Mouse (Mus musculus) 3T3-L1 (cell line): ENCODE data around the gene Alg11.

Experiments used
- DNase-seq: peaks from one replicate; pipeline ENCODE4 v3.0.0-alpha.2; 2015; ENCODE audit warnings: low read depth, low spot score

Alg11 gene

DNA sequence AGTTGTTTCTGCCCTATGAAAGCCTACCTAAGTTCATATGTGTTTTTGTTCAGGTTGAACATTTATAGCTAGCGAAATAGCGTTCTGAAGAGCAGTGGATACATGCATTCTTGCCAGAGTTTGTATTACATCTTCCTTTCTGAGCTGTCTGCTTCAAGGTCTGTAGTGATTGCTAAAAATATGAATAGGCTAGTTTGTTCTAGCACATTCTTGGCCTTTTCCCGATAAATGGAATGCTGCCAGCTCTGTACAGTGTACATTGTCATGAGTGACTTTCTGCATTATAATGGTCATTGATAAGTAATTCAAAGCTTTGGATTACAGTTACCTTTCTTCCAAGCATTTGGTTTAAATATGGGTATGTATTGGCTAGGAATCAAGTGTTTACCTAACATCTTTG is 605 bp downstream of the Alg11 start:
- peak; percentile 43 for DNase-seq

DNA sequence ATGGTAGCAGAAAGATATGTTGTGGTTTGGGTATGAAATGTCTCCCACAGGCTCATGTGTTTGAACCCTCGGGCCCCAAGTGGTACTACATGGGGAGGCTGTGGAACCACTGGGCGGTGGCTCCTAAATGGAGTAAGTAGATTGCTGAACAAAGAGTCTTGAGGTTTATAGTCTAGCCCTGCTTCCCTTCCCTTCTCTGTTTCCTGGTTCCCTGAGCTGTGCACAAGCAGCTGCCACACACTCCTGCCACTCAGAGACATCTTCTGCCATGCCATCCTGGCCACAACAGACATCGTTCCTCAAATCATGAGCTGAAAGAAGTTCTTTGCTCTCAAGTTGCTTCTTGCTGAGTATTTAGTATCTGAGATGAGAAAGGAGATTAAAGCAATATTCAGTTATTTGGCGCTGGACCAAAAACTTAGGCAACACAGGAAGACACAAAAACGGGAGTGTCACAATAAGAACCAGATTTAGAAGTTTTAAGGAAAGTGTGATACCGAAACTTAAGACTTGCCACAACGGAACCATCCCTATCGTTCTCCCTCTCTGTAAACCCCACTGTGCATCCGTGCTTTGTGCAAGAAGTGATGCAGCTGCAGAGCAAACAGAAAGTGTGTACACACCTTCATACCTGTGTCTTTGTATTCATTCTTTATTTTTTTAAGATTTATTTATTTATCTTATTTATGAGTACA is 18.9 kb downstream of the Alg11 start:
- no peak for DNase-seq

DNA sequence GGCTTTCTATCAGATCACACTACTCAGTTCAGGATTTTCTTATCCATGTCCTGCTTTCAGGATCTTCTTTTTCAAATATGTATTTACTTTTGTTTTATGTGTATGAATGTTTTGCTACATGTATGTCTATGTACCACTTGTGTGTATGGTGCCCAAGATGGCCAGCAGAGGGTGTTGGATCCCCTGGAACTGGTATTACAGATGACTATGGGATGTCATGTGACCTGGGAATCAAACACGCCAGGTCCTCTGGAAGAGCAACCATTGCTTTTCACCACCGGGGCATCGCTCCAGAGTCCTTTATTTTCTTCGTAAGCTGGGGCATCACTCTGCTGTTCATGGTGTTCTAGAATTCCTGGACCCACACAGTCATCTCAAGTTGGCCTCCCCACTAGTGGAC is 28.7 kb downstream of the Alg11 start:
- DNase-seq: peak; percentile 5

DNA sequence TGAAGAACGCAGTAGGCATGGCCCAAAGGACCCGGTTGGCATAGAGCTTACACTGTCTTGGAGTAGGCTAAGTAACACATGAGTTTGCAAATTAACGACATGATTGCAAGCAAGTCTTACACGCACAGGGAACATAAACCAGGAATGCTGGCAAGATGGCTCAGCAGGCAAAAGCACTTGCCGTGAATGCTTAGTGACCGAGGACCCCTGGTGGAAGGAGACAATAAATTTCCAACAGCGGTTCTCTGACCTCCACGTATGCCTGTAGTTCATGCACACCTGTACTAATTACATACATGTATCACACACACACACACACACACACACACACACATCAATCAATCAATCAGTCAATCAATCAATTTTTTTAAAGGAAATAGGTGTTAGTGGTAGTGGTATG is 31.0 kb downstream of the Alg11 start:
- peak; percentile 29 for DNase-seq

DNA sequence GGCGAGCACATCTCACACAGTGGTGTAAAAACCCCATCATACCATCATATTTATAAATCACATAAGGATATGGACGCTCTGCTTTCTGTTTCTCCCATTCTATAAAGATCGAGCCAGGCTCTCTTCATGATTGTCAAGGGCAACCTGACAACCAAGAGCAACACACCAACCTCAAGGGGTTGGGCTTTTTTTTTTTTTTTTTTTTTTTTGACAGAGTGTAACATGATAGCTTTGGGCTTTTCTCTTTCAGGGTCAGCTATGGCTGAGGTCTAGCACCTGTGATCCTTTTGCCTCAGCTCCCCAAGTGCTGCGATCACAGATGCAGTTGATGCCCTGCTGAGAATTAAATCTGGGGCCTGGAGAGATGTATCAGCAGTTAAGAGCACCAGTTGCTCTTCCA is 46.5 kb downstream of the Alg11 start:
- DNase-seq: no peak
